Mouse (Mus musculus) olfactory bulb, adult 2 months (tissue): Measurements from ENCODE around the gene Nbea.

Source experiments
- CTCF ChIP-seq: fragments of 200-500 bp; IDR thresholded peaks from 2 replicates; pipeline ENCODE4 v1.5.1; 2012; ENCODE audit warnings: low read depth, mild to moderate bottlenecking, low read length, moderate library complexity; ENCODE audit not compliant: insufficient read depth
- POLR2A ChIP-seq: fragments of 200-500 bp; IDR thresholded peaks from 2 replicates; pipeline ENCODE4 v1.6.1; 2012; ENCODE audit warnings: mild to moderate bottlenecking, low read depth, low read length, moderate library complexity; ENCODE audit not compliant: insufficient read depth

DNA sequence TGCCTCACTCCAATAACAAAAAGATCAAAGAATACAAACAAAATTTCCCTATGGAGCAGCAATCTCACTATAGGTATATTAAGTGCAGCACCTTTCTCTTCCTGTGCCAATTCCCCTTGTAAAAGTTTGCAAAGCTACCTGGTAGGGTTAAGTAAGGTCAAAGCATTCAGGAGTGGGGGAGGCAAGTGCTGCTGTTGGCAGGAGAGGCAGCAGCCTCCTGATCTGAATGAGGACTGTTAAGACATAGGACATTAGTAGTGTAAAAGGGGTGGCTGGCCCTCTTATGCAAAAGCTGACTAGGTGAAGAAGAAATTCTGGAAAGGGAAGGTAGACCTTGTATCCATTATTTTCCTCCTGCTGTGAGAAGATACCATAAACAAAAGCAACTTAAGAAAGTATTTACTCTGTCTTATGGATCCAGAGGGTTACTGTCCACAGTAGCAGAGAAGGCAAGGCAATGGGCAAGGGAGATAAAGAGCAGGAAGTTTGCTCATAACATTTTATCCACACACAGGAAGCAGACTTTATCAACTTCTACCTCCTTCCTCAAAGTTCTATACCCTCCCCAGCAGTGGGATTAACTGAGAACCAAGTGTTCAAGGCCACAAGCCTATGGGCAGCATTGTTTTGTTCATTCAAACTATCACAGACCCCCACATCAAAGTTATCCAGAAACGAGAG lies 117.0 kb downstream of the Nbea start:
- TF ChIP-seq POLR2A: no peak
- TF ChIP-seq CTCF: no peak
